Mouse (Mus musculus): ENCODE results near the gene Prpf3. TPM values are rescaled to one million over a fixed set of nuclear protein-coding genes. Genes with fewer than 3 reads are reported as not detected.
"Not testable (repeated sequence)": the region's sequence is repeated elsewhere in the genome, so short reads cannot be mapped to it uniquely, and the experiment has no call there.

Gene Prpf3
- polyA plus RNA-seq, 1 experiment: 35.6 TPM

GRCm38 (mm10) chr3:95816681-95817080, 39.0 kb downstream of the Prpf3 start:
- TF ChIP-seq CTCF (IDR thresholded peaks at IDR 0.05; ENCODE audit: borderline replicate concordance, extremely low read depth, insufficient read depth, insufficient read length) (no peak), POLR2A (IDR thresholded peaks at IDR 0.05; ENCODE audit: borderline replicate concordance, extremely low read depth, insufficient read depth, insufficient read length, poor library complexity, severe bottlenecking) (no peak)
- DNase-seq (ENCODE audit: low read depth): no peak

DNA sequence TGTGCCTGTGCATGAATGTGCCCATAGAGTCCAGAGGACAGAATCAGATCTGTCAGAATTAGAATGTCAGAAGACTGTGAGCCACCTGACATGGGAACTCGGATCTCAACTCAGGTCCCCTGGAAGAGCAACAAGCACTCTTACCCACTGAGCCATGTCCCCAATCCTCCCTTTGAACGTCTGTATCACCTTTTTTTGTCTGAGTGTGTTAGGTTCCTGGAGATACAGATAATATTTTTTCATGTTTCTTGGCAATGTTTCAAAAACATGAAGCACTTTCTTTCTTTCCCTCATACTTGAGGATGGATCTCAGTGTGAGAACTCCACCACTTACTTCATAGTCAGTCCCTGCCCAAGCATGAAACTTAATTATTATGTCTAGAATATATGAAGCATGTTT, 47.3 kb downstream of the Prpf3 start:
- no peak for TF ChIP-seq CTCF (IDR thresholded peaks at IDR 0.05; ENCODE audit: borderline replicate concordance, extremely low read depth, insufficient read depth, insufficient read length)
- DNase-seq (ENCODE audit: low read depth): no peak

DNA sequence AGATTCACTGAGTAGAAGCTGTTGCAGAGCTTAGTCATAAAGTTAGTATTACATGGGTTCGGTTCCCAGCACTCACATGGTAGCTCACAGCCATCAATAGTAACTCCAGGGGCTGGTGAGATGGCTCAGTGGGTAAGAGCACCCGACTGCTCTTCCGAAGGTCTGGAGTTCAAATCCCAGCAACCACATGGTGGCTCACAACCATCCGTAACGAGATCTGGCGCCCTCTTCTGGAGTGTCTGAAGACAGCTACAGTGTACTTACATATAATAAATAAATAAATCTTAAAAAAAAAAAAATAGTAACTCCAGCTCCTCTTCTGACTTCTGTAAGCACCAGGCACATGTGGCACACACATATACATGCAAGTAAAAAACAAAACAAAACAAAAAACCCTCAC, 48.1 kb downstream of the Prpf3 start:
- not testable (repeated sequence) for DNase-seq (ENCODE audit: low read depth)

DNA sequence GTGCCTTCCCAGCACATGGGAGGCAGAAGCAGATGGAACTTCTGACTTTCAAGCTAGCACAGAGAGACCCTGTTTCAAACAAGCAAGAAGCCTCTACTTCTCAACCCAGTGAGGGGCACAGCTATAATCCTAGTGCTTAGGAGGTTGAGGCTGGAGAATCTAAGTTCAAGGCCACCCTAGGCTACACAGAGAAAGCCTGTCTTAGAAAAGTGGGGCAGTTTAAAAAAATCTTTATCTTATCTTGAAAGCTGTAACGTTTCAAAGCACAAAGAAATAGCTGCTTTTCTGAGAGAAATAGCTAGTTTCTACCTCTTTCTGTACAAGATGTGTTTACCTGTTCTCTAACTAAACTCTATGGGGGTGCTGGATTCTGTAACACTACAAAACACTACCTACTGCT, 49.0 kb downstream of the Prpf3 start:
- TF ChIP-seq POLR2A (IDR thresholded peaks at IDR 0.05; ENCODE audit: borderline replicate concordance, extremely low read depth, insufficient read depth, insufficient read length, poor library complexity, severe bottlenecking): no peak
- no peak for TF ChIP-seq CTCF (IDR thresholded peaks at IDR 0.05; ENCODE audit: borderline replicate concordance, extremely low read depth, insufficient read depth, insufficient read length)
- no peak for DNase-seq (ENCODE audit: low read depth)

DNA sequence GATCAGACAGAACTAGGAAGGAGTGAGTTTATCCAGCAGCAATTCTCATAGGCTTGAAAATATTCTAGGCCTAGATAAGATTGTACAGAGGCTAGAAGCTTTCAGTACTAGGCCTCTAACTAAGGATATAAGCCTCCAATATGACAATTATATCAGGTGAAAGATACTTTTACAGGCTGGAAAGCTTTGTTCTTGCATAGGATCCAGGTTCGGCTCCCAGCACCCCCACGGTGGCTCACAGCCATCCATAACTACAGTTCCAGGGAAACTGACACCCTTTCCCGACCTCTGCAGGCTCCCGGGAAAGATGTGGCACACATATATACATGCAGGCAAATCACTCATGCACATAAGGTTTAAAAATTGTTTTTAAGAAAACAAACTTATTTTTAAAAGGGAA, 51.8 kb downstream of the Prpf3 start:
- DNase-seq (ENCODE audit: low read depth): no peak
- TF ChIP-seq CTCF (IDR thresholded peaks at IDR 0.05; ENCODE audit: borderline replicate concordance, extremely low read depth, insufficient read depth, insufficient read length) (no peak), POLR2A (IDR thresholded peaks at IDR 0.05; ENCODE audit: borderline replicate concordance, extremely low read depth, insufficient read depth, insufficient read length, poor library complexity, severe bottlenecking) (no peak)

DNA sequence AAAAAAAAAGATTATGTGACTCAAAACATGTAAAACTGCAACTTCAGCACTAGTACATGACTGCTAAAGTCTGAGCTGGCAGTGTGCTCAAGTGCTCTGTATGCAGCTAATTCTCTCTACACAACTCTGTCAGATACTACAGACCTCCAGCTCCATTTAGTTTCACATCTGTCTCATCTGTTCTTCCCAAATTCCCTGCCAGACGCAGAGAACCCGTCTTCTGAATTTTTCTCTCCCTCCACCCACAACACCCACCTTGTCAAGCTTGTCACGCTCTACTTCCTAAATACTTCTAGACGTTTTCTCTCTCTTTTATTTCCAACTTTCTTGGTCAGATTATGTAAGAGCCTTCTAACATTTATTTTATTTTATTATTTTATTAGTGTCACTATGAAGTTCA, 56.9 kb downstream of the Prpf3 start:
- DNase-seq (ENCODE audit: low read depth): no peak
- TF ChIP-seq CTCF (IDR thresholded peaks at IDR 0.05; ENCODE audit: borderline replicate concordance, extremely low read depth, insufficient read depth, insufficient read length) (no peak), POLR2A (IDR thresholded peaks at IDR 0.05; ENCODE audit: borderline replicate concordance, extremely low read depth, insufficient read depth, insufficient read length, poor library complexity, severe bottlenecking) (no peak)

GRCm38 (mm10) chr3:95794299-95794698, 61.4 kb downstream of the Prpf3 start:
- no peak for TF ChIP-seq CTCF (IDR thresholded peaks at IDR 0.05; ENCODE audit: borderline replicate concordance, extremely low read depth, insufficient read depth, insufficient read length)
- TF ChIP-seq POLR2A (IDR thresholded peaks at IDR 0.05; ENCODE audit: borderline replicate concordance, extremely low read depth, insufficient read depth, insufficient read length, poor library complexity, severe bottlenecking): no peak
- DNase-seq (ENCODE audit: low read depth): no peak

GRCm38 (mm10) chr3:95793662-95794061, 62.0 kb downstream of the Prpf3 start:
- TF ChIP-seq POLR2A (IDR thresholded peaks at IDR 0.05; ENCODE audit: borderline replicate concordance, extremely low read depth, insufficient read depth, insufficient read length, poor library complexity, severe bottlenecking) (no peak), CTCF (IDR thresholded peaks at IDR 0.05; ENCODE audit: borderline replicate concordance, extremely low read depth, insufficient read depth, insufficient read length) (no peak)
- DNase-seq (ENCODE audit: low read depth): no peak

DNA sequence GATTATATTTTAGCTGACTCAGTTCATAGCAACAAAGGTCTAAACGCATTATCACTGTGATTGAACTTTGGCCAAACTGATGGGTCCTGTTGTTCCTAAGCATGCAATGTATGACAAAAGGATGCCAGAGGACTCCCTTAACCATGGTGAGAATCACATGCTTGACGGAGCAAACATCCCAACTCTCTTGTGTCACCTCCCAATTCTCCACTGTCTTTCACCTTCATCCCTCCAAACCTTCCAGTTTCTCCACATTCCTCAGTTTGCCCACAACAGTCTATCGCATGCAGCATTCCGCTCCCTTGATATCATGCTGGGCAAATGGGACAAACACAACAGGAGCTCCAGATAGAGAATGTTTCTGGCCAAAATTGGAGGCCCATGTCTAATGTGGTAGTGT, 70.2 kb downstream of the Prpf3 start:
- no peak for TF ChIP-seq POLR2A (IDR thresholded peaks at IDR 0.05; ENCODE audit: borderline replicate concordance, extremely low read depth, insufficient read depth, insufficient read length, poor library complexity, severe bottlenecking)
- no peak for TF ChIP-seq CTCF (IDR thresholded peaks at IDR 0.05; ENCODE audit: borderline replicate concordance, extremely low read depth, insufficient read depth, insufficient read length)
- DNase-seq (ENCODE audit: low read depth): no peak

Other genes starting within 250 kb of the Prpf3 start
- 32.2 and 51.6 TPM in 2 replicates for gene Ensa, start 230.9 kb downstream of the Prpf3 start, polyA plus RNA-seq (2012; rRNA removed)
- gene Mcl1, start 197.1 kb downstream of the Prpf3 start, polyA plus RNA-seq (2012; rRNA removed): 72.3 and 74.3 TPM in 2 replicates
- 0.20 and 0.41 TPM in 2 replicates for gene Adamtsl4, start 168.0 kb downstream of the Prpf3 start, polyA plus RNA-seq (2012; rRNA removed)
- gene Ecm1, start 116.3 kb downstream of the Prpf3 start, polyA plus RNA-seq (2012; rRNA removed): 20.2 and 21.2 TPM in 2 replicates
- 39.1 and 42.2 TPM in 2 replicates for gene Tars2, start 95.7 kb downstream of the Prpf3 start, polyA plus RNA-seq (2012; rRNA removed)
- gene Rprd2, start 37.0 kb downstream of the Prpf3 start, polyA plus RNA-seq (2012; rRNA removed): 22.8 and 31.4 TPM in 2 replicates
- 148 and 152 TPM in 2 replicates for gene Mrps21, start 15.6 kb upstream of the Prpf3 start, polyA plus RNA-seq (2012; rRNA removed)
- 3.7 and 3.8 TPM in 2 replicates for gene Ciart, start 26.4 kb upstream of the Prpf3 start, polyA plus RNA-seq (2012; rRNA removed)
- 11.4 and 12.1 TPM in 2 replicates for gene BC028528, start 36.1 kb upstream of the Prpf3 start, polyA plus RNA-seq (2012; rRNA removed)
- 102 and 129 TPM in 2 replicates for gene Aph1a, start 38.1 kb upstream of the Prpf3 start, polyA plus RNA-seq (2012; rRNA removed)
- gene Car14, start 48.8 kb upstream of the Prpf3 start, polyA plus RNA-seq (2012; rRNA removed): 8.6 and 9.4 TPM in 2 replicates
- gene Anp32e, start 73.4 kb upstream of the Prpf3 start, polyA plus RNA-seq (2012; rRNA removed): 98.6 and 107 TPM in 2 replicates
- gene Plekho1, start 140.1 kb upstream of the Prpf3 start, polyA plus RNA-seq (2012; rRNA removed): 180 and 199 TPM in 2 replicates
- gene Vps45, start 202.6 kb upstream of the Prpf3 start, polyA plus RNA-seq (2012; rRNA removed): 30.8 and 31.3 TPM in 2 replicates
- gene Otud7b, start 248.6 kb upstream of the Prpf3 start, polyA plus RNA-seq (2012; rRNA removed): 7.0 and 8.6 TPM in 2 replicates

Measured in brain, embryonic 14.5 days (tissue).